In genomic region chr5:92215308-92215707, GRCm38 (mm10) we compare ENCODE assay signal across 38 mouse cellular contexts. TPM values are rescaled to one million over a fixed set of nuclear protein-coding genes. Genes with fewer than 3 reads are reported as not detected.
"Had no signal": no experiment of that assay in that cellular context is flagged by ENCODE, and none has a peak within 500 bp of the region (broad histone marks: within the 10 kb centered on the region; RNA-seq: fewer than 3 reads in every experiment).

TSS of gene U90926 (minus strand) at chr5:92215408.

- H3K4me3 ChIP-seq: limb, embryonic 10.5 days; limb, embryonic 12.5 days; limb, embryonic 13.5 days; limb, embryonic 15.5 days; liver, embryonic 12.5 days; liver, embryonic 13.5 days; liver, embryonic 15.5 days; lung, embryonic 15.5 days; megakaryocyte, embryonic 14.5 days; midbrain, embryonic 10.5 days; midbrain, embryonic 12.5 days; midbrain, embryonic 13.5 days; midbrain, embryonic 15.5 days; myocyte had no signal

- H3K4me1 ChIP-seq: limb, embryonic 10.5 days; limb, embryonic 12.5 days; limb, embryonic 13.5 days; limb, embryonic 15.5 days; liver, embryonic 12.5 days; liver, embryonic 13.5 days; liver, embryonic 15.5 days; lung, embryonic 15.5 days had no signal

- H3K27ac ChIP-seq: limb, embryonic 10.5 days; limb, embryonic 12.5 days; limb, embryonic 13.5 days; limb, embryonic 15.5 days; liver, embryonic 12.5 days; liver, embryonic 13.5 days; liver, embryonic 14.5 days; liver, embryonic 15.5 days; lung, embryonic 15.5 days; macrophage; midbrain, embryonic 10.5 days; midbrain, embryonic 12.5 days; midbrain, embryonic 13.5 days; midbrain, embryonic 15.5 days had no signal

- DNase-seq: left cerebral cortex, postnatal 4 days; liver; liver, embryonic 13.5 days; liver, postnatal 0 days; lung, adult 18-20 months; lung, adult 2 months; lung, embryonic 14.5 days; lung, postnatal 10 days; lung, postnatal 14 days; lung, postnatal 36 days; lung, postnatal 4 days; midbrain, embryonic 14.5 days had no signal

RNA-seq across cellular contexts. Expression of gene U90926, which starts in this region (rescaled TPM):
- polyA plus RNA-seq: limb, embryonic 10.5 days; limb, embryonic 11.5 days; limb, embryonic 12.5 days; limb, embryonic 14.5 days; limb, embryonic 15.5 days; liver, adult 2 months; liver, embryonic 11.5 days; liver, embryonic 12.5 days; liver, embryonic 13.5 days; liver, embryonic 14.5 days; liver, embryonic 15.5 days; liver, embryonic 16.5 days; liver, postnatal 0 days; lung, adult 2 months; lung, embryonic 14.5 days; lung, embryonic 15.5 days; lung, embryonic 16.5 days; lung, postnatal 0 days; macrophage; midbrain, embryonic 10.5 days; midbrain, embryonic 11.5 days; midbrain, embryonic 12.5 days; midbrain, embryonic 13.5 days; midbrain, embryonic 14.5 days; midbrain, embryonic 15.5 days; midbrain, embryonic 16.5 days; midbrain, postnatal 0 days; myocyte; neural tube, embryonic 11.5 days had no signal
